Mouse (Mus musculus): ENCODE measurements at regions not wholly inside any gene's neighbourhood (a gene's known extent, or its start where the extent isn't known, plus 50 kb on each side); places are given as distances from the start of the nearest gene placed in this dataset.

GRCm38 (mm10) chr10:91498543-91498942, 317.4 kb upstream of the Tmpo start:
- 79% methylated on average over 4 of the region's 4 CpGs for WGBS
- Histone ChIP-seq H3K27me3 (ENCODE audit: insufficient read depth, low read length) (no peaks in the 10 kb centered on the region), H3K9ac (no peak overlapping the region), H3K9me3 (ENCODE audit: low read length) (no peaks in the 10 kb centered on the region), H3K4me3 (ENCODE audit: low read depth, low read length) (no peak overlapping the region), H3K27ac (ENCODE audit: low read depth, low read length) (no peak overlapping the region), H3K4me1 (ENCODE audit: insufficient read depth) (no peaks in the 10 kb centered on the region), H3K4me2 (ENCODE audit: low read depth) (no peak overlapping the region), H3K36me3 (ENCODE audit: insufficient read depth) (no peaks in the 10 kb centered on the region)
- no peak for ATAC-seq
- DNase-seq = no peak
- no peak for TF ChIP-seq CTCF (IDR thresholded peaks at IDR 0.05; ENCODE audit: low read depth)

GRCm38 (mm10) chr10:91464691-91465090, 283.6 kb upstream of the Tmpo start:
- no peaks in the 10 kb centered on the region for H3K27me3 ChIP-seq (ENCODE audit: insufficient read depth, low read length)
- H3K27ac ChIP-seq (ENCODE audit: low read depth, low read length) = no peak overlapping the region
- TF ChIP-seq CTCF (IDR thresholded peaks at IDR 0.05; ENCODE audit: low read depth) = no peak
- ATAC-seq (no peak), DNase-seq (no peak)
- 95% methylated on average over 2 of the region's 2 CpGs for WGBS
- no peak overlapping the region for H3K9ac ChIP-seq
- H3K4me3 ChIP-seq (ENCODE audit: low read depth, low read length) = no peak overlapping the region
- no peaks in the 10 kb centered on the region for H3K4me1 ChIP-seq (ENCODE audit: insufficient read depth)
- H3K9me3 ChIP-seq (ENCODE audit: low read length) = no peaks in the 10 kb centered on the region
- no peaks in the 10 kb centered on the region for H3K36me3 ChIP-seq (ENCODE audit: insufficient read depth)
- H3K4me2 ChIP-seq (ENCODE audit: low read depth) = no peak overlapping the region

DNA sequence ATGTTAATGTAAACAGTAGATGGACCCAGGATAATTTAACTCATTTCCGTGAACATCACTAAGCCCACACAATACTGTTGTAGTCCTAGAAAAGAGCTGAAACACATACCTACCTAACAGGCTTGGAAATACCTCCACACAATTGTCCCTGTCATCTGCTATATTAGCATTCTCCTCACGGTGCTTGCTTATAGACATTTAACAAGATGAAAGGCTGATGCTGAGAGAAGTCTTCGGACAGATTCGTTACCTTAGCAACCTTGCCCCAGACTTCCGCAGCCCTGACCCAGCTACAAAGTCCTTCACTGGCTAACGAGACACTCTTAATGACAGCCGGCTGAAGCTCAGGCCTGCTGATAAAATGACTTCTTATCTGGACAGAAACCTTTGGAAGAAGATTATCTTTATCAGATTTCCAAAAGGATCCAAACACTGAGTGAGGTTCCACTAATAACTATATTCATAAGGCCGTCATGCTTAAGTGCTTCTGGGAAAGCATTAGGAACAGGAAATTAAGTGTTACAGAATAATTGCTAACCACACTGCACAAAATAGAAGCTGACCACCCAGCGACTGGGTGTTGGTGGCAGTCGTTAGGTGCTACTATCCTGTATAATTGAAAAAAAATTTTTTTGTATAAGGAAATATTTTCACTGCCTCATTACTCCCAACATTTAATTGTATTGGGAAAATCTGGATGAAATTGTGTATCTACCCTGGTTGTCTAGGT, 267.0 kb upstream of the Tmpo start:
- no peak for TF ChIP-seq CTCF (IDR thresholded peaks at IDR 0.05; ENCODE audit: low read depth)
- H3K4me2 ChIP-seq (ENCODE audit: low read depth) = no peak overlapping the region
- peak; percentile 27 for DNase-seq

GRCm38 (mm10) chr10:91443321-91443720, 262.2 kb upstream of the Tmpo start:
- no peaks in the 10 kb centered on the region for H3K9me3 ChIP-seq (ENCODE audit: low read length)
- TF ChIP-seq CTCF (IDR thresholded peaks at IDR 0.05; ENCODE audit: low read depth) = no peak
- 85% methylated on average over 2 of the region's 2 CpGs for WGBS
- no peaks in the 10 kb centered on the region for H3K4me1 ChIP-seq (ENCODE audit: insufficient read depth)
- H3K27me3 ChIP-seq (ENCODE audit: insufficient read depth, low read length) = no peaks in the 10 kb centered on the region
- no peak overlapping the region for H3K4me3 ChIP-seq (ENCODE audit: low read depth, low read length)
- no peak for ATAC-seq
- H3K9ac ChIP-seq = no peak overlapping the region
- H3K36me3 ChIP-seq (ENCODE audit: insufficient read depth) = no peaks in the 10 kb centered on the region
- no peak overlapping the region for H3K4me2 ChIP-seq (ENCODE audit: low read depth)
- DNase-seq = no peak
- H3K27ac ChIP-seq (ENCODE audit: low read depth, low read length) = no peak overlapping the region

More for the DNA sequence above, 267.0 kb upstream of the Tmpo start:
- Histone ChIP-seq H3K36me3 (ENCODE audit: insufficient read depth) (no peaks in the 10 kb centered on the region), H3K9me3 (ENCODE audit: low read length) (no peaks in the 10 kb centered on the region), H3K4me1 (ENCODE audit: insufficient read depth) (no peaks in the 10 kb centered on the region), H3K9ac (no peak overlapping the region), H3K27me3 (ENCODE audit: insufficient read depth, low read length) (no peaks in the 10 kb centered on the region), H3K27ac (ENCODE audit: low read depth, low read length) (no peak overlapping the region), H3K4me3 (ENCODE audit: low read depth, low read length) (no peak overlapping the region)
- 16% methylated on average over 10 of the region's 10 CpGs for WGBS
- ATAC-seq = no peak; the same call in 1 of the 2 replicates

DNA sequence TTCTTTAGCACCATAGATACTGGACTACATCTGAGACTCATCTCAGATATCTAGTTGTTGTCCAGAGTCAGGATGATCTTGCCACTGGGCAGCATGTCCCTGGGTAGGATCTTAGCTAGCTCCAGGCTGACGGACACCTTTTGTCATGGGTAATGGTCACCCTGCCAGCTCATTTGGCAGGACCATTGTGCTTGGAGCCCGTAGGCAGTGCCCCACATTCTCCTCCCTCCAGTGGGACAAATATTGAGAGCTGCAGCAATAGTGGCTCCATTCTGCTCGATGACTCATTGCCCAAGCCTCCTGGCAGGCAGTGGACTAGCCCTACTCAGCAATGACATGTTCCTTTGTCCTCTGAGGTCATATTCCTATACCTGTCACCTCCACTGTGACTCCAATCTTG, 258.9 kb upstream of the Tmpo start:
- Histone ChIP-seq H3K36me3 (ENCODE audit: insufficient read depth) (no peaks in the 10 kb centered on the region), H3K27ac (ENCODE audit: low read depth, low read length) (no peak overlapping the region), H3K27me3 (ENCODE audit: insufficient read depth, low read length) (no peaks in the 10 kb centered on the region), H3K9ac (no peak overlapping the region), H3K9me3 (ENCODE audit: low read length) (no peaks in the 10 kb centered on the region), H3K4me3 (ENCODE audit: low read depth, low read length) (no peak overlapping the region), H3K4me1 (ENCODE audit: insufficient read depth) (no peaks in the 10 kb centered on the region), H3K4me2 (ENCODE audit: low read depth) (no peak overlapping the region)
- 59% methylated on average over 3 of the region's 3 CpGs for whole genome bisulfite sequencing
- no peak for DNase-seq
- no peak for TF ChIP-seq CTCF (IDR thresholded peaks at IDR 0.05; ENCODE audit: low read depth)
- no peak for ATAC-seq

- Histone ChIP-seq H3K9ac (no peak overlapping the region), H3K27ac (ENCODE audit: low read depth, low read length) (no peak overlapping the region), H3K4me1 (ENCODE audit: insufficient read depth) (no peaks in the 10 kb centered on the region), H3K36me3 (ENCODE audit: insufficient read depth) (no peaks in the 10 kb centered on the region), H3K4me3 (ENCODE audit: low read depth, low read length) (no peak overlapping the region), H3K4me2 (ENCODE audit: low read depth) (no peak overlapping the region), H3K27me3 (ENCODE audit: insufficient read depth, low read length) (no peaks in the 10 kb centered on the region), H3K9me3 (ENCODE audit: low read length) (no peaks in the 10 kb centered on the region)
- ATAC-seq = no peak
- 78% methylated on average over 5 of the region's 5 CpGs for WGBS
- TF ChIP-seq CTCF (IDR thresholded peaks at IDR 0.05; ENCODE audit: low read depth) = no peak
- no peak for DNase-seq
Measured at GRCm38 (mm10) chr10:91437917-91438316, 256.8 kb upstream of the Tmpo start.

DNA sequence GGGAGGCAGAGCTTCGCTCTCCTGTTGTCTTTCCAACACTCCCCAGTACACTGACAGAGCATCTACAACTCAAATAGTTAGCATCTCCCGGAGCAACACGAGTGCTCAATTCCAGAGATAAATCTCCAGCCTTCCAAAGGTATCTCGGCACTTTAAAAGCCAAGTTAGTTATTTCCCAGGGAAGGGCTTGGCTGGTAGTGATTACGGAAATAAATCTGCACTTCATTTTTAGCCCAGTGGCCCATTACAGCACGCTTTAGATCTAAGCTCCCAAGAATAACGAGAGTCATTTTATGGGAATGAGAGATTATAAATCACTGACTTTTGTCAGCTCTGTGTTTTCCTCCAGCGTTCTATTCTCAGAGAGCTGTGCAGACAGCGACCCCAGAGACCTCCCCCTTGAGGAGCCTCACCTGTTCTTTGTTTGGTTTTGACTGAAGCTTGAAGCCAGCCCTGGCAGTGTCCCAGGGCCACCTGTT, 255.0 kb upstream of the Tmpo start:
- Histone ChIP-seq H3K27me3 (ENCODE audit: insufficient read depth, low read length) (no peaks in the 10 kb centered on the region), H3K36me3 (ENCODE audit: insufficient read depth) (no peaks in the 10 kb centered on the region), H3K9me3 (ENCODE audit: low read length) (no peaks in the 10 kb centered on the region), H3K4me2 (ENCODE audit: low read depth) (no peak overlapping the region), H3K9ac (no peak overlapping the region), H3K27ac (ENCODE audit: low read depth, low read length) (no peak overlapping the region), H3K4me1 (ENCODE audit: insufficient read depth) (no peaks in the 10 kb centered on the region), H3K4me3 (ENCODE audit: low read depth, low read length) (no peak overlapping the region)
- 48% methylated on average over 9 of the region's 9 CpGs for WGBS
- TF ChIP-seq CTCF (IDR thresholded peaks at IDR 0.05; ENCODE audit: low read depth) = no peak
- ATAC-seq (no peak), DNase-seq (no peak)
